Mouse (Mus musculus) midbrain, embryonic 15.5 days (tissue): ENCODE measurements around the gene Pard3. TPM values are rescaled to one million over a fixed set of nuclear protein-coding genes. Genes with fewer than 3 reads are reported as not detected.

ENCODE experiments used
- ATAC-seq: fragments of 200-750 bp; cut with Nextera tagmentation; replicated peaks from 2 replicates; pipeline ENCODE4 v1.8.0; 2017; ENCODE audit warnings: moderate TSS enrichment
- H3K27ac ChIP-seq: fragments of 300-500 bp; sonication (generic); 2 replicates; pipeline ENCODE4 v1.5.1; 2015; ENCODE audit warnings: mild to moderate bottlenecking, inconsistent platforms
- H3K27me3 ChIP-seq: fragments of 300-500 bp; sonication (generic); replicated peaks from 2 replicates; pipeline ENCODE4 v1.6.1; 2015; ENCODE audit warnings: inconsistent platforms
- H3K36me3 ChIP-seq: fragments of 300-500 bp; sonication (generic); replicated peaks from 2 replicates; pipeline ENCODE4 v1.6.1; 2015; ENCODE audit warnings: inconsistent platforms
- H3K4me1 ChIP-seq: fragments of 300-500 bp; sonication (generic); 2 replicates; pipeline ENCODE4 v1.6.1; 2015; ENCODE audit warnings: inconsistent platforms
- H3K4me2 ChIP-seq: fragments of 300-500 bp; sonication (generic); 2 replicates; pipeline ENCODE4 v1.6.1; 2015; ENCODE audit warnings: inconsistent platforms, mild to moderate bottlenecking, moderate library complexity
- H3K4me3 ChIP-seq: fragments of 300-500 bp; sonication (generic); 2 replicates; pipeline ENCODE4 v1.5.1; 2015; ENCODE audit warnings: mild to moderate bottlenecking, inconsistent platforms
- H3K9ac ChIP-seq: fragments of 300-500 bp; sonication (generic); 2 replicates; pipeline ENCODE4 v1.6.1; 2015; ENCODE audit warnings: mild to moderate bottlenecking, inconsistent platforms
- H3K9me3 ChIP-seq: fragments of 300-500 bp; sonication (generic); 2 replicates; pipeline ENCODE4 v1.6.1; 2016; ENCODE audit warnings: inconsistent platforms
- WGBS: fragments of 180-500 bp; shearing (Covaris S2); methylation state at CpG from one replicate; pipeline ENCODE4 v1.1.7; 2015; ENCODE audit warnings: mixed read lengths; 5-methylcytosine and 5-hydroxymethylcytosine counted together
- polyA plus RNA-seq: library from polyadenylated mRNA; unstranded; fragments of >200 nt; fragmentation: Nextera tagmentation; extraction: Ambion mirVana; gene quantifications from 2 replicates; pipeline ENCODE4 v1.2.1, GENCODE M21; 2015

The Pard3 gene
- polyA plus RNA-seq, 1 experiment from 2014 or later: 21.6 TPM

- Histone ChIP-seq H3K9me3 (no peaks in the 10 kb centered on the region), H3K4me1 (peaks cover 21% of the 10 kb centered on the region), H3K27me3 (no peaks in the 10 kb centered on the region), H3K36me3 (no peaks in the 10 kb centered on the region), H3K9ac (no peak overlapping the region), H3K4me3 (no peak overlapping the region), H3K27ac (no peak overlapping the region), H3K4me2 (no peak overlapping the region)
- no peak for ATAC-seq
- WGBS: 19% methylated on average over 1 of the region's 1 CpGs
Observed at GRCm38 (mm10) chr8:127226996-127227395, 163.3 kb downstream of the Pard3 start.

GRCm38 (mm10) chr8:127227407-127227806, 163.7 kb downstream of the Pard3 start:
- Histone ChIP-seq H3K4me3 (no peak overlapping the region), H3K9me3 (no peaks in the 10 kb centered on the region), H3K27ac (no peak overlapping the region), H3K4me1 (peaks cover 19% of the 10 kb centered on the region), H3K27me3 (no peaks in the 10 kb centered on the region), H3K4me2 (no peak overlapping the region), H3K36me3 (no peaks in the 10 kb centered on the region), H3K9ac (no peak overlapping the region)
- no peak for ATAC-seq
- WGBS: 71% methylated on average over 4 of the region's 4 CpGs

- Histone ChIP-seq H3K4me3 (no peak overlapping the region), H3K4me2 (no peak overlapping the region)
Observed at GRCm38 (mm10) chr8:127229325-127230232, 165.9 kb downstream of the Pard3 start.

GRCm38 (mm10) chr8:127230233-127230595, 166.5 kb downstream of the Pard3 start:
- peaks cover 19% of the 10 kb centered on the region for H3K4me1 ChIP-seq
- H3K27ac ChIP-seq: peak overlapping the region; percentile 40; the same call in 1 of the 2 replicates

More at GRCm38 (mm10) chr8:127229325-127230232, 165.9 kb downstream of the Pard3 start:
- Histone ChIP-seq H3K27ac (peak overlapping the region; percentile 40; the same call in 1 of the 2 replicates), H3K9me3 (no peaks in the 10 kb centered on the region), H3K9ac (no peak overlapping the region), H3K27me3 (no peaks in the 10 kb centered on the region), H3K36me3 (no peaks in the 10 kb centered on the region), H3K4me1 (peaks cover 19% of the 10 kb centered on the region)
- 76% methylated on average over 15 of the region's 15 CpGs for WGBS
- no peak for ATAC-seq

GRCm38 (mm10) chr8:127243351-127243750, 179.7 kb downstream of the Pard3 start:
- WGBS: 90% methylated on average over 4 of the region's 4 CpGs
- Histone ChIP-seq H3K4me2 (no peak overlapping the region), H3K9me3 (no peaks in the 10 kb centered on the region), H3K27me3 (no peaks in the 10 kb centered on the region), H3K9ac (no peak overlapping the region), H3K4me3 (no peak overlapping the region), H3K36me3 (no peaks in the 10 kb centered on the region), H3K27ac (no peak overlapping the region), H3K4me1 (no peaks in the 10 kb centered on the region)
- no peak for ATAC-seq

More at GRCm38 (mm10) chr8:127230233-127230595, 166.5 kb downstream of the Pard3 start:
- Histone ChIP-seq H3K9ac (no peak overlapping the region), H3K4me2 (no peak overlapping the region), H3K36me3 (no peaks in the 10 kb centered on the region), H3K9me3 (no peaks in the 10 kb centered on the region), H3K27me3 (no peaks in the 10 kb centered on the region), H3K4me3 (no peak overlapping the region)
- ATAC-seq: no peak
- WGBS: 46% methylated on average over 8 of the region's 8 CpGs

GRCm38 (mm10) chr8:127243841-127244240, 180.1 kb downstream of the Pard3 start:
- H3K9me3 ChIP-seq: no peaks in the 10 kb centered on the region
- no peak overlapping the region for H3K27ac ChIP-seq

GRCm38 (mm10) chr8:127250746-127251145, 187.1 kb downstream of the Pard3 start:
- H3K9ac ChIP-seq: no peak overlapping the region
- no peaks in the 10 kb centered on the region for H3K36me3 ChIP-seq
- 68% methylated on average over 4 of the region's 4 CpGs for WGBS
- H3K9me3 ChIP-seq: no peaks in the 10 kb centered on the region
- H3K4me3 ChIP-seq: no peak overlapping the region
- H3K27ac ChIP-seq: no peak overlapping the region
- no peaks in the 10 kb centered on the region for H3K27me3 ChIP-seq
- H3K4me1 ChIP-seq: peaks cover 14% of the 10 kb centered on the region
- no peak for ATAC-seq
- no peak overlapping the region for H3K4me2 ChIP-seq

More at GRCm38 (mm10) chr8:127243841-127244240, 180.1 kb downstream of the Pard3 start:
- H3K4me2 ChIP-seq: no peak overlapping the region
- H3K36me3 ChIP-seq: no peaks in the 10 kb centered on the region
- ATAC-seq: no peak
- no peak overlapping the region for H3K9ac ChIP-seq
- no peaks in the 10 kb centered on the region for H3K27me3 ChIP-seq
- WGBS: 88% methylated on average over 11 of the region's 11 CpGs
- no peak overlapping the region for H3K4me3 ChIP-seq
- H3K4me1 ChIP-seq: no peaks in the 10 kb centered on the region

GRCm38 (mm10) chr8:127251476-127251875, 187.8 kb downstream of the Pard3 start:
- Histone ChIP-seq H3K36me3 (no peaks in the 10 kb centered on the region), H3K27ac (no peak overlapping the region), H3K4me2 (no peak overlapping the region), H3K4me1 (peaks cover 14% of the 10 kb centered on the region), H3K9me3 (no peaks in the 10 kb centered on the region), H3K4me3 (no peak overlapping the region), H3K9ac (no peak overlapping the region), H3K27me3 (no peaks in the 10 kb centered on the region)
- WGBS: 95% methylated on average over 3 of the region's 3 CpGs
- no peak for ATAC-seq

- H3K36me3 ChIP-seq: no peaks in the 10 kb centered on the region
- H3K27ac ChIP-seq: no peak overlapping the region
- H3K4me3 ChIP-seq: no peak overlapping the region
- H3K27me3 ChIP-seq: no peaks in the 10 kb centered on the region
- H3K9ac ChIP-seq: no peak overlapping the region
- H3K4me2 ChIP-seq: no peak overlapping the region
- 86% methylated on average over 13 of the region's 13 CpGs for WGBS
- H3K4me1 ChIP-seq: peaks cover 14% of the 10 kb centered on the region
- ATAC-seq: no peak
- no peaks in the 10 kb centered on the region for H3K9me3 ChIP-seq
Observed at GRCm38 (mm10) chr8:127251985-127252384, 188.3 kb downstream of the Pard3 start.

- H3K4me3 ChIP-seq: no peak overlapping the region
- H3K4me2 ChIP-seq: no peak overlapping the region
- no peak overlapping the region for H3K27ac ChIP-seq
- no peaks in the 10 kb centered on the region for H3K9me3 ChIP-seq
- no peaks in the 10 kb centered on the region for H3K27me3 ChIP-seq
- H3K9ac ChIP-seq: no peak overlapping the region
- no peaks in the 10 kb centered on the region for H3K36me3 ChIP-seq
- H3K4me1 ChIP-seq: peaks cover 16% of the 10 kb centered on the region
- ATAC-seq: no peak
- WGBS: 77% methylated on average over 7 of the region's 7 CpGs
Observed at GRCm38 (mm10) chr8:127254625-127255024, 190.9 kb downstream of the Pard3 start.

GRCm38 (mm10) chr8:127257086-127257485, 193.4 kb downstream of the Pard3 start:
- Histone ChIP-seq H3K4me1 (peaks cover 6% of the 10 kb centered on the region; the same call in 1 of the 2 replicates), H3K27me3 (no peaks in the 10 kb centered on the region), H3K9me3 (no peaks in the 10 kb centered on the region), H3K27ac (0 out of 2 replicates have a peak overlapping the region, but pooled peaks have one; percentile 27), H3K9ac (no peak overlapping the region), H3K4me3 (no peak overlapping the region), H3K36me3 (no peaks in the 10 kb centered on the region), H3K4me2 (no peak overlapping the region)
- ATAC-seq: no peak
- WGBS: 85% methylated on average over 3 of the region's 3 CpGs

- H3K27ac ChIP-seq: no peak overlapping the region
- no peaks in the 10 kb centered on the region for H3K36me3 ChIP-seq
- no peaks in the 10 kb centered on the region for H3K9me3 ChIP-seq
- ATAC-seq: no peak
- no peaks in the 10 kb centered on the region for H3K27me3 ChIP-seq
- H3K9ac ChIP-seq: no peak overlapping the region
- H3K4me2 ChIP-seq: no peak overlapping the region
- 95% methylated on average over 6 of the region's 6 CpGs for WGBS
- H3K4me1 ChIP-seq: peaks cover 10% of the 10 kb centered on the region; the same call in 1 of the 2 replicates
- H3K4me3 ChIP-seq: no peak overlapping the region
Observed at GRCm38 (mm10) chr8:127261051-127261450, 197.4 kb downstream of the Pard3 start.

GRCm38 (mm10) chr8:127262026-127262425, 198.3 kb downstream of the Pard3 start:
- no peaks in the 10 kb centered on the region for H3K36me3 ChIP-seq
- H3K9ac ChIP-seq: no peak overlapping the region
- H3K9me3 ChIP-seq: no peaks in the 10 kb centered on the region
- H3K27me3 ChIP-seq: no peaks in the 10 kb centered on the region
- no peak overlapping the region for H3K27ac ChIP-seq
- peaks cover 15% of the 10 kb centered on the region for H3K4me1 ChIP-seq
- no peak overlapping the region for H3K4me2 ChIP-seq
- no peak overlapping the region for H3K4me3 ChIP-seq
- no peak for ATAC-seq
- WGBS: 75% methylated on average over 7 of the region's 7 CpGs
